In the genomic region with DNA sequence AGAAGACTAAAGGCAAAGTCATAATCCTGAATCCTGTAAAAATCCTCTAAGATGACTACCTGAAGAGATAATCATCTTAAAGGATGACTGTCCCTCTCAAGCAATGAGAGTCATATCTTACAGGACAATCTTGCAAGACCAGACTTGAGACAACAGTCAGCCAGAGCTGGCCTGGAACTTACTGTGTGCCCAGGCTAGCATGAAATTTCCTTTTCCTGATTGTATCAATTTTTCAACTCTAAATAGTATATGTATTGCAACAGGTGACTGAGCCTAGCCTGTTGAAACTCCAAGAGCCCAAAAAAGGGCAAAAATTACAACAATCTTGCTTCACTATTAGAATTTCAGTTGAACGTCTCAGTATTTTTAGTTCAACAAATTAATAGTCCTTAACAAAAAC, we compare ENCODE assay signal across 28 mouse cellular contexts. TPM values are rescaled to one million over a fixed set of nuclear protein-coding genes. Genes with fewer than 3 reads are reported as not detected.
DNase-seq lines count a peak whose midpoint lies in the region; ATAC-seq lines count a peak whose summit lies in the region.
"Had no signal": no experiment of that assay in that cellular context is flagged by ENCODE, and none has a peak within 500 bp of the region (broad histone marks: within the 10 kb centered on the region; RNA-seq: fewer than 3 reads in every experiment).

No protein-coding gene starts in this region.

- H3K36me3 ChIP-seq in heart, embryonic 12.5 days: peaks cover 13% of the 10 kb centered on the region
- 0 out of 2 replicates have a peak, but pooled peaks cover 2% of the 10 kb centered on the region for H3K36me3 ChIP-seq in midbrain, embryonic 11.5 days (ENCODE audit: control insufficient read depth, insufficient read depth, low read length)
- peaks cover 16% of the 10 kb centered on the region; the same call in 1 of the 2 replicates for H3K36me3 ChIP-seq in midbrain, embryonic 13.5 days
- H3K36me3 ChIP-seq in forebrain, embryonic 14.5 days (ENCODE audit: control insufficient read depth, insufficient read depth, low read length): peaks cover 18% of the 10 kb centered on the region; the same call in 1 of the 2 replicates
- H3K36me3 ChIP-seq in hindbrain, embryonic 10.5 days: peaks cover 52% of the 10 kb centered on the region

- H3K4me2 ChIP-seq in heart, embryonic 12.5 days: no peak overlapping the region
- H3K4me2 ChIP-seq in midbrain, embryonic 11.5 days: no peak overlapping the region
- no peak overlapping the region for H3K4me2 ChIP-seq in midbrain, embryonic 13.5 days (replicated peaks)
- no peak overlapping the region for H3K4me2 ChIP-seq in forebrain, embryonic 14.5 days (ENCODE audit: low read length)
- H3K4me2 ChIP-seq: embryonic facial prominence, embryonic 13.5 days; forebrain, embryonic 13.5 days; hindbrain, embryonic 14.5 days had no signal

- 65% methylated on average over 1 of the region's 1 CpGs for WGBS in heart, embryonic 12.5 days
- 90% methylated on average over 1 of the region's 1 CpGs for WGBS in midbrain, embryonic 11.5 days
- WGBS in midbrain, embryonic 13.5 days: 97% methylated on average over 1 of the region's 1 CpGs
- 89% methylated on average over 1 of the region's 1 CpGs for WGBS in forebrain, embryonic 14.5 days
- WGBS in hindbrain, embryonic 10.5 days: 90% methylated on average over 1 of the region's 1 CpGs

- no peak overlapping the region for H3K9ac ChIP-seq in heart, embryonic 12.5 days
- no peak overlapping the region for H3K9ac ChIP-seq in midbrain, embryonic 11.5 days (ENCODE audit: low read length)
- H3K9ac ChIP-seq in midbrain, embryonic 13.5 days (replicated peaks): no peak overlapping the region
- no peak overlapping the region for H3K9ac ChIP-seq in forebrain, embryonic 14.5 days (ENCODE audit: low read length)
- H3K9ac ChIP-seq: embryonic facial prominence, embryonic 13.5 days; forebrain, embryonic 13.5 days; forebrain, postnatal 0 days; hindbrain, embryonic 14.5 days had no signal

- no peaks in the 10 kb centered on the region for H3K27me3 ChIP-seq in heart, embryonic 12.5 days (replicated peaks)
- H3K27me3 ChIP-seq in midbrain, embryonic 11.5 days (ENCODE audit: control insufficient read depth, insufficient read depth, low read length): no peaks in the 10 kb centered on the region
- H3K27me3 ChIP-seq in midbrain, embryonic 13.5 days: no peaks in the 10 kb centered on the region
- H3K27me3 ChIP-seq in forebrain, embryonic 14.5 days (replicated peaks; ENCODE audit: control insufficient read depth, insufficient read depth, low read length): no peaks in the 10 kb centered on the region
- no peaks in the 10 kb centered on the region for H3K27me3 ChIP-seq in hindbrain, embryonic 10.5 days (ENCODE audit: insufficient read depth, poor library complexity, severe bottlenecking)
- H3K27me3 ChIP-seq: embryonic facial prominence, embryonic 13.5 days; forebrain, embryonic 13.5 days had no signal

- peak overlapping the region; percentile 51; the same call in 1 of the 2 replicates for H3K27ac ChIP-seq in heart, embryonic 12.5 days (ENCODE audit: poor library complexity, severe bottlenecking)
- H3K27ac ChIP-seq in midbrain, embryonic 11.5 days (ENCODE audit: low read depth, low read length): no peak overlapping the region
- no peak overlapping the region for H3K27ac ChIP-seq in midbrain, embryonic 13.5 days
- H3K27ac ChIP-seq in forebrain, embryonic 14.5 days (ENCODE audit: low read depth, low read length): no peak overlapping the region
- H3K27ac ChIP-seq in hindbrain, embryonic 10.5 days: no peak overlapping the region
- H3K27ac ChIP-seq: embryonic facial prominence, embryonic 10.5 days; embryonic facial prominence, embryonic 13.5 days; forebrain, embryonic 10.5 days; forebrain, embryonic 13.5 days; gastrocnemius, adult 2 months; hindbrain, embryonic 14.5 days; hindbrain, postnatal 0 days had no signal

- no peaks in the 10 kb centered on the region for H3K9me3 ChIP-seq in heart, embryonic 12.5 days (replicated peaks)
- H3K9me3 ChIP-seq in midbrain, embryonic 11.5 days (ENCODE audit: control insufficient read depth, low read length): no peaks in the 10 kb centered on the region
- no peaks in the 10 kb centered on the region for H3K9me3 ChIP-seq in midbrain, embryonic 13.5 days
- no peaks in the 10 kb centered on the region for H3K9me3 ChIP-seq in forebrain, embryonic 14.5 days (replicated peaks; ENCODE audit: control insufficient read depth, low read length)
- H3K9me3 ChIP-seq in hindbrain, embryonic 10.5 days: no peaks in the 10 kb centered on the region
- H3K9me3 ChIP-seq: embryonic facial prominence, embryonic 10.5 days; embryonic facial prominence, embryonic 13.5 days; forebrain, embryonic 10.5 days; forebrain, embryonic 13.5 days had no signal

- no peak for ATAC-seq in heart, embryonic 12.5 days (ENCODE audit: insufficient number of reproducible peaks, low FRiP score)
- ATAC-seq in midbrain, embryonic 11.5 days (ENCODE audit: low FRiP score): no peak
- ATAC-seq in midbrain, embryonic 13.5 days: no peak
- peak; percentile 74 for ATAC-seq in megakaryocyte progenitor cell, adult 5-6 weeks (replicated peaks; ENCODE audit: poor library complexity)
- ATAC-seq in forebrain, embryonic 14.5 days: no peak
- ATAC-seq: activated CD4-positive, CD25-positive, alpha-beta regulatory T cell, adult 4 months; forebrain, embryonic 13.5 days; forebrain, postnatal 0 days; hindbrain, postnatal 0 days; inflammation-experienced regulatory T-cells, adult 6 months; intestine, embryonic 16.5 days had no signal

- DNase-seq in heart, postnatal 25 days (ENCODE audit: low spot score): no peak
- DNase-seq in midbrain, embryonic 11.5 days (ENCODE audit: low spot score, missing footprints): peak; percentile 66
- DNase-seq in gonadal fat pad, adult 2 months (ENCODE audit: low read depth): peak; percentile 54
- no peak for DNase-seq in forebrain, embryonic 14.5 days (ENCODE audit: low spot score)
- DNase-seq in hindbrain, embryonic 10.5 days (ENCODE audit: low spot score): no peak
- DNase-seq: adrenal gland, adult 8-10 months; adrenal gland, postnatal 25 days; cerebellum, adult 11-12 months; cerebellum, adult 8-10 months; cerebellum, postnatal 10 days; cerebellum, postnatal 36 days; forebrain, postnatal 0 days; gastrocnemius, adult 2 months; gastrocnemius, postnatal 14 days; kidney, adult 18-20 months had no signal

- intact Hi-C loops in heart, postnatal 25 days (cut with DNase I): no loop called here

- H3K4me1 ChIP-seq in heart, embryonic 12.5 days (replicated peaks): peaks cover 28% of the 10 kb centered on the region
- H3K4me1 ChIP-seq in midbrain, embryonic 11.5 days (ENCODE audit: control insufficient read depth, insufficient read depth, low read length): no peaks in the 10 kb centered on the region
- no peaks in the 10 kb centered on the region for H3K4me1 ChIP-seq in midbrain, embryonic 13.5 days (replicated peaks)
- H3K4me1 ChIP-seq in forebrain, embryonic 14.5 days (ENCODE audit: control insufficient read depth, insufficient read depth, low read length): no peaks in the 10 kb centered on the region
- no peaks in the 10 kb centered on the region for H3K4me1 ChIP-seq in hindbrain, embryonic 10.5 days (replicated peaks)
- H3K4me1 ChIP-seq: embryonic facial prominence, embryonic 10.5 days; embryonic facial prominence, embryonic 13.5 days; forebrain, embryonic 10.5 days; forebrain, embryonic 13.5 days had no signal

- no peak overlapping the region for H3K4me3 ChIP-seq in heart, embryonic 12.5 days
- no peak overlapping the region for H3K4me3 ChIP-seq in midbrain, embryonic 11.5 days (ENCODE audit: low read depth, low read length)
- no peak overlapping the region for H3K4me3 ChIP-seq in midbrain, embryonic 13.5 days (replicated peaks)
- H3K4me3 ChIP-seq in forebrain, embryonic 14.5 days (ENCODE audit: low read depth, low read length): no peak overlapping the region
- no peak overlapping the region for H3K4me3 ChIP-seq in hindbrain, embryonic 10.5 days
- H3K4me3 ChIP-seq: embryonic facial prominence, embryonic 10.5 days; embryonic facial prominence, embryonic 13.5 days; erythroblast, embryonic 14.5 days; forebrain, embryonic 10.5 days; forebrain, embryonic 13.5 days; gastrocnemius, adult 2 months had no signal

RNA-seq across cellular contexts. Expression of a gene that starts 26.4 kb away (rescaled TPM):
- polyA plus RNA-seq in heart, embryonic 12.5 days (2016; fragmentation: Nextera tagmentation; extraction: Ambion mirVana): 30.6 and 31.1 TPM in 2 replicates
- total RNA-seq in heart, postnatal 25 days (2021): 10 to 100 TPM; 12.0 to 16.4 TPM
- polyA plus RNA-seq in midbrain, embryonic 11.5 days (2014; fragmentation: Nextera tagmentation; extraction: Ambion mirVana): 31.6 and 38.0 TPM in 2 replicates
- polyA plus RNA-seq in midbrain, embryonic 13.5 days (2015; fragmentation: Nextera tagmentation; extraction: Ambion mirVana): 37.5 and 43.7 TPM in 2 replicates
- polyA plus RNA-seq in gonadal fat pad, adult 2 months (2012; rRNA removed): 9.5 and 10.0 TPM in 2 replicates
- total RNA-seq in megakaryocyte progenitor cell, adult 5-6 weeks (2015): 41.7 and 48.3 TPM in 2 replicates
- total RNA-seq in megakaryocyte progenitor cell, adult 5-6 weeks (2017): 44.6 and 60.9 TPM in 2 replicates
- polyA plus RNA-seq in forebrain, embryonic 14.5 days (2014; fragmentation: Nextera tagmentation; extraction: Ambion mirVana): 23.4 and 28.9 TPM in 2 replicates
- 32.4 and 32.6 TPM in 2 replicates for polyA plus RNA-seq in hindbrain, embryonic 10.5 days (2016; fragmentation: Nextera tagmentation; extraction: Ambion mirVana)

Comparison
In these comparisons a context has a peak if more than half of its experiments do, and no peak if none do; other contexts are left out.
1. DNase-seq: peak in midbrain, embryonic 11.5 days (single experiment) and gonadal fat pad, adult 2 months (single experiment); none in heart, postnatal 25 days (single experiment), forebrain, embryonic 14.5 days (single experiment) and hindbrain, embryonic 10.5 days (single experiment).